Mouse (Mus musculus) heart, embryonic 10.5 days (tissue): Measurements from ENCODE around the gene Chd2. TPM values are rescaled to one million over a fixed set of nuclear protein-coding genes. Genes with fewer than 3 reads are reported as not detected.
A peak's percentile ranks its signal among the peaks of the same experiment; 100 is the strongest.

Experiments used
- DNase-seq: peaks from one replicate; pipeline ENCODE4 v3.0.0-alpha.2; 2017; ENCODE audit warnings: low spot score
- H3K27ac ChIP-seq: fragments of 300-500 bp; sonication (generic); 2 replicates; pipeline ENCODE4 v1.5.1; 2016; ENCODE audit warnings: mild to moderate bottlenecking
- H3K27me3 ChIP-seq: fragments of 300-500 bp; sonication (generic); 2 replicates; pipeline ENCODE4 v1.6.1; 2016; ENCODE audit warnings: mild to moderate bottlenecking; ENCODE audit not compliant: poor library complexity, insufficient read depth, severe bottlenecking
- H3K36me3 ChIP-seq: fragments of 300-500 bp; sonication (generic); 2 replicates; pipeline ENCODE4 v1.6.1; 2016; ENCODE audit warnings: mild to moderate bottlenecking, moderate library complexity
- H3K4me1 ChIP-seq: fragments of 300-500 bp; sonication (generic); 2 replicates; pipeline ENCODE4 v1.6.1; 2016; ENCODE audit warnings: mild to moderate bottlenecking
- H3K4me3 ChIP-seq: fragments of 300-500 bp; sonication (generic); 2 replicates; pipeline ENCODE4 v1.5.1; 2016; ENCODE audit warnings: mild to moderate bottlenecking, moderate library complexity
- H3K9me3 ChIP-seq: fragments of 300-500 bp; sonication (generic); 2 replicates; pipeline ENCODE4 v1.6.1; 2016; ENCODE audit warnings: mild to moderate bottlenecking, moderate library complexity
- WGBS: fragments of 180-500 bp; shearing (Covaris S2); methylation state at CpG from one replicate; pipeline ENCODE4 v1.1.7; 2016; 5-methylcytosine and 5-hydroxymethylcytosine counted together
- polyA plus RNA-seq: library from polyadenylated mRNA; unstranded; fragments of >200 nt; fragmentation: Nextera tagmentation; extraction: Ambion mirVana; gene quantifications from 2 replicates; pipeline ENCODE4 v1.2.1, GENCODE M21; 2016

Gene Chd2
- polyA plus RNA-seq, 1 experiment from 2014 or later, result 43.6 TPM

DNA sequence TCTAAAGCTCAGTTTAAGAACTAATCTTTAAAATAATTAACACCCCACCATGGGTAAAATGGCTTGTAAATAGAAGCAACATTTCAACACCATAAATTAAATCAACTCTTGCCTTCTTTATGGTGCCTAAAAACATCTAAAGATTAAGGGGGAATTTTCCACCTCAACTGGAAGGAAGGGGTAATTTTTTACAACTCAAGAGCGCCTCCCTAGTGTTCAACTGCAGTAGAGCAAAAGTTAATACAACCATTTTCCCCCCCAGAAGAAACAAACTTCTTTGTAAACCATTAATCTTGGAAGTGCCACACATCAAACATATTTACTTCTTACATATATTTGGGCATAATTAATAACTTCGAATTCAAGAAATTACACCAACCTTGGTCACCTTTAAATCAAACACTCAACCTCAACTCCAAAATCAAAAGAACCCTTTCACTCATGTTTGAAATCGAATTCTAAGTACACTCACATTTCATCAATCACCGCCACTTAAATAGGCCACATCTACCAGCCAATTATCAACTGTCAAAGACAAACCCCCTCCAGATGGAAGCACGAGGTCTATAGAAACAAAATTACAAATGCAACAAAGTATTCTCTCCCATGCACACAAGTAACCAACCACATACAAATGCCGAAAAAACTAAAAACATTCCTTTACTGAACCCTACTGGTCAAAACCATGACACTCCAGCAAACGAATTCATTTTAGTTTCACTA, 662 bp upstream of the Chd2 start:
- H3K27me3 ChIP-seq, result no peaks in the 10 kb centered on the region
- H3K9me3 ChIP-seq, result no peaks in the 10 kb centered on the region
- peaks cover 29% of the 10 kb centered on the region for H3K36me3 ChIP-seq
- DNase-seq, result no peak
- peak overlapping the region; percentile 99; the same call in 1 of the 2 replicates for H3K27ac ChIP-seq
- peak overlapping the region; percentile 75 for H3K4me3 ChIP-seq
- 77% methylated on average over 7 of the region's 7 CpGs for WGBS
- peaks cover 8% of the 10 kb centered on the region; the same call in 1 of the 2 replicates for H3K4me1 ChIP-seq

DNA sequence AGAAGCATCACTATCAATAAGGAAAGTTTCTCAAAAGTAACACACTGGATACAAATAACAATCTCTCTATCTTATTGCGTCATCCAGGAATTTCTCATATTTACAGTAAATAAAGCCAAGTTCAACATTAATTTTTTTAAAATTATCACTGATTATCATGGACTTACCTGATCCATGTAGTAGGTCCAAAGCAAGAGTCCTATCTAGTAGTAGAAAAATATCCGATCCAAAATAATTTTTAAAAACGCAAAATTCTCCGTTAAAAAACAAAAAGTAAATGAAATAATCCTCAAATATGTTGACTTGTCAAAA, 595 bp downstream of the Chd2 start:
- H3K36me3 ChIP-seq, result peaks cover 24% of the 10 kb centered on the region
- under 1% methylated on average over 4 of the region's 4 CpGs for WGBS
- H3K27me3 ChIP-seq, result no peaks in the 10 kb centered on the region
- no peaks in the 10 kb centered on the region for H3K9me3 ChIP-seq
- H3K27ac ChIP-seq, result peak overlapping the region; percentile 99
- no peak for DNase-seq
- H3K4me3 ChIP-seq, result peak overlapping the region; percentile 75
- H3K4me1 ChIP-seq, result peaks cover 9% of the 10 kb centered on the region; the same call in 1 of the 2 replicates

DNA sequence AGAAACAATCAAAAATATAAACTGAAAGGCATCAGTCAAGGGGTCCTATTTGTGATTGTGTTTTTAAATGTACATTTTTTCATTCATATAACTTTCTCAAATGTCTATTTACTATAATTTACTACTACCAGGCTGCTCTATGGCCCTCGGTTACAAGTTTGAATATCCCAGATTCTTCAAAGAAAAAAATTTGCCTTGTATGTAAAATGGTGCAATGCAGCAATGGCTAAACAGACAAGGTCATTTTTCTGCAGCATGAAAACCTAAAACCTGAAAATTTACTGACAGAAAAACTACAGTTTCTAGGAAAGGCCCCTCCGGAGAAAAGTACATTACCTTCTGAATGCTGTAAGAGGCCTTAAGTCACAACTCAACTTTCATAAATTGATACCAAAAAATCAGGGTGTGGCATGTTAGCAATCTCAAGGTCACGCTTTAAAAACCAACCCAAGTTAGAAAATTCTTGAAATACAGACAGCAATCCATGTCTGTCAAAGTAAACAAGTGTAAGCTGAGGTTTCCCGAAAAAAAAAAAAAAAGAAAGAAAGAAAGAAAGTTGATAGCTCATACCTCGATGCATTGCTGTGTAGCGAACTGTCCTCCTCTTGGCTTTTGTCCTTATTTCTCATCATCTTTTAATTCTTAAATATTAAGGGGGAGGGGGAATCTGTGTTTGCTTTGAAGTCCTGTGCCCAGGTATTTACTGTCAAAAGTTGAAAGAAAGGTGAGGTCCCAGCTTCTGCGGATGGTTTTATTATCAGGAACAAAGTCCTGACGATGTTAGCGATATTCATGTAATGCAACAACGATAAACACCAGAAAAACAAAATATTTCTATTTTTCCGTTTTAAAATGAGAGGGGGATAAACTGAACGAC, 1.2 kb downstream of the Chd2 start:
- peaks cover 15% of the 10 kb centered on the region; the same call in 1 of the 2 replicates for H3K4me1 ChIP-seq
- H3K9me3 ChIP-seq, result no peaks in the 10 kb centered on the region
- WGBS, result 2% methylated on average over 12 of the region's 12 CpGs
- peaks cover 24% of the 10 kb centered on the region for H3K36me3 ChIP-seq
- peak overlapping the region; percentile 99 for H3K27ac ChIP-seq
- peak overlapping the region; percentile 75 for H3K4me3 ChIP-seq
- H3K27me3 ChIP-seq, result no peaks in the 10 kb centered on the region
- DNase-seq, result no peak

DNA sequence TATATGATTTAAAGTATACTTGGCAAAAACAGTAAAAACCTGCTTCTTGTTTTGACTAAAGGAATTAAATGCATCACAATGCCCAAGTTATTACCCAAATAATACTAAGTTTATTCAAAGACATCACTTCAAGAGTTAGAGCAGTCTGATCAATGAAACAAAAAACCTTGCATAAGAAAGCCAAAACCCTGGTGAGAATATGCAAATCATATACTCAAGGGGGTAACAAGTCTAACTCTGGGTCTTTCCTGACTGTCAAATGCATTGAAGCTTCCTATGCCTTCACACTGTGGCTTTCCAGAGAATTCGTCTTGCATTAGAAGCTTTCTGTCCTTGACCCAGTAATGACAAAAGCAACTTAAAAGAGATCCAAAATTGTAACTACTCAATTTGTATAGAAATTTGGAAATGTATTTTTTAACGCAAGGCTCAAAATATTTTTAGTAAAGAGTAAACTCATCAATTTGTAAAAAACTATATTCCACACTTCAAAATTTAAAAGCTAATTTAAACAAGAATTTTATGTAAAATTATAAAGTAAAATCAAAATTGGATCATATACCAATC, 2.4 kb downstream of the Chd2 start:
- no peak for DNase-seq

DNA sequence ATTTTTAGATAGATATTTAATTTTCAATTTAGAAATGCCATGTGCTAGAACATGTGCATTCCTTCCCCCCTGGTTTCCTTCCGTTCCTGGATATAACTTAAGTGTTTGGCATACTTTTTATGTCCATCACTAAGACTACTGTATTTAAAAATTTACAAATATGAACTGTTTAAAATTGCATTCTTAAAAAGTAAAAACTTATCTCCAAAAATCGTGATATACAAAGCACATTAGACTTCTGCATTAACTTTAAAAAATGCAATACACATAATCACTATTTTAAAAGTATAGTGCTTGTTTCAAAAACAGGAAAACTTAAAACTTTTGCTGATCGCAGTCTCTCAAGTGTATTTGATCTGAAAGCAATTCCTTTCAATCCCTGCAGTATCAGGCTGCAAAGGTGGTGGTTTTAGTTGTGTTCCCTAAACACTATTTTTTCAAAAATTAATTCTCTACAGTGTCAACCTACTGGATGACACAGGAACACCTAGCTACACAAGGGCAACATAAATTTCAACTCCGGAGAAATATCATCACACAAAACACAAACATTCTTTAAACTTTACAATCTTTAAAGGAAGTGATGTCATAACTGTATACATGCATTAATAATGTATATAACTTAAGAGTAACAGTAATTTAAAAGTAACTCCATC, 3.1 kb downstream of the Chd2 start:
- Histone ChIP-seq H3K27me3 (no peaks in the 10 kb centered on the region), H3K4me1 (peaks cover 29% of the 10 kb centered on the region), H3K36me3 (peaks cover 16% of the 10 kb centered on the region), H3K4me3 (peak overlapping the region; percentile 75), H3K27ac (peak overlapping the region; percentile 99), H3K9me3 (no peaks in the 10 kb centered on the region)
- no peak for DNase-seq
- 12% methylated on average over 4 of the region's 4 CpGs for WGBS

More for the DNA sequence above, 2.4 kb downstream of the Chd2 start:
- Histone ChIP-seq H3K4me1 (peaks cover 23% of the 10 kb centered on the region), H3K27me3 (no peaks in the 10 kb centered on the region), H3K36me3 (peaks cover 19% of the 10 kb centered on the region), H3K9me3 (no peaks in the 10 kb centered on the region), H3K27ac (peak overlapping the region; percentile 99), H3K4me3 (peak overlapping the region; percentile 75)
- 19% methylated on average over 2 of the region's 2 CpGs for WGBS

DNA sequence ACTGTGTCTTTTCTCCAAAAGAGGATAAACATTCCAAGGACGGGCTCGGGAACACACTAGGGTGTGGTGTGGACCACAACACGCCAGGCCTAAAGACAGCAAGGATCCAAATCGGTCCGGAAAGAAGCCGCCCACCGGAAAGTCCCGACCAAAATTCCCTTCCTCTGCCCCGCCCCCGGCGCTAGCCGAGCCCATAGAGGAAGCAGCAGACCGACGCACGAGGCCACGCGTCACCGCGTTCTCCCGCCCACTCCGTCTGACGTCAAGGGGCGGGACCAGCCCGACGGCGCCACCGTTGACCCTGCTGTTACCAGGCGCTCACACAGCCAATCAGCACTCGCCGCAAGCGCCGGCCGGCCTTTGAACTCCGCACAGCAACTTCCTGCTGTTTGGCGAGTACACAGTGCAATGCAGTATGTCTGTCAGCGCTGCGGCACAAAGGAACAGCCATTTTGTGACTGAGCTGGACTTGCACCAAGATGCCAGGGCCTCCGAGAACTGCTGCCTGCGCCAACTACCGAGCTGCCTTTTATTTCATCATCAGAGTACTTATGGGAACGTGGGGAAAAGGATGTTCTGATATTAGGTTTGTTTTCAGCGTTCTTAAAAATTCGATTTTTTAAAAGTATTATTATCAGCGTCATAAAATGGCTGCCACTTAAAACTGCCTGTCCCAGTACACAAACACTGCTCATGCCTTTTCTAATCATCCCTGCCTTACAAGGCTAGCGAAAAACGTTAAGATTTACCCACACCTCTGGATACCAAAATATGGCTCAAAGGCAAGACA, 3.8 kb downstream of the Chd2 start:
- under 1% methylated on average over 46 of the region's 46 CpGs for WGBS
- H3K4me1 ChIP-seq, result peaks cover 37% of the 10 kb centered on the region
- H3K9me3 ChIP-seq, result no peaks in the 10 kb centered on the region
- H3K27ac ChIP-seq, result peak overlapping the region; percentile 99
- H3K4me3 ChIP-seq, result peak overlapping the region; percentile 75
- H3K36me3 ChIP-seq, result 0 out of 2 replicates have a peak, but pooled peaks cover 10% of the 10 kb centered on the region
- DNase-seq, result peak; percentile 100
- H3K27me3 ChIP-seq, result no peaks in the 10 kb centered on the region

DNA sequence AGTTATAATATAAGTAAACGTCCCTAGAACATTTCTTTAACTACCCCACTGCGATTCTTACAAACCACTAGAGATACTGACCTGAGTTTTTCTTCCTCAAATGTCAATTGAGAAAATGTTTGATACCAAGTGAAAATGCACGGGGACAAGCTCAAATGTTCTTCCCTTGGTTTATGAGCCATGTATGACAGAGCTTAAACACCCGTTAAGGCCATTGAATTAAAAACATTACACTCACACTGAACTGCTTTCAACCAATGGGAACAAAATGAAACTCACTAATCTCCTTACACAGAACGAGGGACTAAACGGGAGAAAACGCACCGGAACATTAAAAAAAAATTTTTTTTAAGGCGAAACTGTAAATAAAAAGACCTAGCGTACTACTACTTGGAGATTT, 4.4 kb downstream of the Chd2 start:
- Histone ChIP-seq H3K36me3 (0 out of 2 replicates have a peak, but pooled peaks cover 8% of the 10 kb centered on the region), H3K27me3 (no peaks in the 10 kb centered on the region), H3K4me3 (peak overlapping the region; percentile 75), H3K27ac (peak overlapping the region; percentile 99), H3K9me3 (no peaks in the 10 kb centered on the region), H3K4me1 (peaks cover 38% of the 10 kb centered on the region)
- no peak for DNase-seq
- 20% methylated on average over 10 of the region's 10 CpGs for WGBS

DNA sequence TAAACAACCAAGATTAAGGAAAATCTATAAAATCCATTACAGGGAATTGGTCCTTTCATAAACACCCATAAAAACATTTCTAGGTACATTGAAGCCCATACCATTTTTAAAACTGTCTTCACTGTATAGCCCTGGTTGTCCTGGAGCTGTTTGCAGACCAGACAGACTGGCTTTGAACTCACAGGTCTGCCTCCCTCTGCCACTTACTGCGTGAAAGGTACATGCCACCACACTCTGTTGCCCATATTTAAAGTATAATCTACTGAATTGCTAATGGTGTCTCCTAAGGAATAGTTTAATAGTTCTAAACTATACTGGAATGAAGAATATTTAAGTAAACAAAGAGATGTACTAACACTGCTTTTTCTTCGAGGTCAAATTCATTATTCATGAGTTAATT, 5.1 kb downstream of the Chd2 start:
- peak overlapping the region; percentile 99 for H3K27ac ChIP-seq
- H3K27me3 ChIP-seq, result no peaks in the 10 kb centered on the region
- peak overlapping the region; percentile 75 for H3K4me3 ChIP-seq
- no peaks in the 10 kb centered on the region for H3K9me3 ChIP-seq
- peaks cover 38% of the 10 kb centered on the region for H3K4me1 ChIP-seq
- H3K36me3 ChIP-seq, result peaks cover 8% of the 10 kb centered on the region; the same call in 1 of the 2 replicates
- WGBS, result 86% methylated on average over 2 of the region's 2 CpGs
- no peak for DNase-seq

DNA sequence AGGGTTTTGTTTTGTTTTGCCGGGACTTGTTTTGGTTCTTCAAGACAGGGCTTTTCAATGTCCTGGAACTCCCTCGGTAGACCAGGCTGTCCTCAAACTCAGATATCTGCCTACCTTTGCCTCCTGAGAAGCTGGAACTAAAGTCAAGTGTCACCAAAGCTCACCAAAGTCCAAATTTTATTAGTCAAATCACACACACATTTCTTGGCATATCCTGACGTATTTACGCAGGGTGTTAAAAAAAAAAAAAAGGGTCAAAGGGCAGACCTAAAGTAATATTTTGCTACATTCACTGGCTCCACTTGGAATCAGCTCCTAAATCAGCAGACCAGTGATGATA, 5.8 kb downstream of the Chd2 start:
- H3K4me3 ChIP-seq, result no peak overlapping the region

DNA sequence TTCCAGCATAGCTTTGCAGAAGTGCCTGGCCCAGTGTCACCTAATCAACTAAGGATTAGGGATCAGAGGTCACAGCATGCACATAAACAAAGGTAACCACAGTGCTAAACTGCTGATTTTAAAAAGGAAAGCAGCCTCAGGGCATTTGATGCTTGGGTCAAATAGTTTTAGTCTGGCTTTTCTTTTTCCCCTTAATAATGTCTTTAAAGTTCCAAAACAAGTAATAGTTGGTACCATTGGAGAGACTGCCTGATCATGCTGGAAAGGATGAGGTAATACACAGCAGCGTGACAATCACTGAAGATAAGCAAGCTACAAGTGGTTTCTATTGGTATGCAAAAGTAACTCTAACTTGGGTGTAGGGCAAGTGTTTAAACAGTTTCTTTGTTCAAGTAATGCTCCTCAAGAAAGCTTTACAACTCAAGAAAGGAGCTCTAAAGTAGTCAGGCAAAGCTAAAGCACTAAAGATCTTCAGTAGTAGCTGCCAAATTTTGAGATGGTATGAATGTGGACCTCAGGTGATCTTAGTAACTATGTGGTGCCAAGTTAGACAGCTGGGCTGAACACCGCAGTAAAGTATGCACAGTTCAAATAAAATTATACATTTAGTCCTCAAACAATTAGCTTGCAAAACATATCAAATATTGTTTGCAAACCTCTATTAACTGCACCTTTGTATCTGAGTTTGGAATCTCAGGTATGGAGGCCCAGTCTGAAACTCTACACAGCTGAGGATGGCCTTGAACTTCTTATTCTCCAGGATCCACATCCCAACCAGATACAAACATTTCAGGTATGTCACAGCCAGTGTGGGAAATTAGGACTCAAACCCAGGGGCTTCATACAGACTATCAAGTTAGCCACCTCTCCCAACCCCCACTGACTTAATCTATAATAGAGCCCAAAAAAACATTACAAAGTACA, 6.4 kb downstream of the Chd2 start:
- H3K9me3 ChIP-seq, result no peaks in the 10 kb centered on the region
- peak overlapping the region; percentile 22; the same call in 1 of the 2 replicates for H3K27ac ChIP-seq
- WGBS, result 58% methylated on average over 2 of the region's 2 CpGs
- H3K4me3 ChIP-seq, result no peak overlapping the region
- H3K27me3 ChIP-seq, result no peaks in the 10 kb centered on the region
- peaks cover 38% of the 10 kb centered on the region for H3K4me1 ChIP-seq
- no peak for DNase-seq
- peaks cover 12% of the 10 kb centered on the region; the same call in 1 of the 2 replicates for H3K36me3 ChIP-seq

More for the DNA sequence above, 5.8 kb downstream of the Chd2 start:
- no peak for DNase-seq
- Histone ChIP-seq H3K27me3 (no peaks in the 10 kb centered on the region), H3K4me1 (peaks cover 38% of the 10 kb centered on the region), H3K36me3 (peaks cover 10% of the 10 kb centered on the region; the same call in 1 of the 2 replicates), H3K27ac (no peak overlapping the region; the same call in 1 of the 2 replicates), H3K9me3 (no peaks in the 10 kb centered on the region)
- 75% methylated on average over 4 of the region's 4 CpGs for WGBS

DNA sequence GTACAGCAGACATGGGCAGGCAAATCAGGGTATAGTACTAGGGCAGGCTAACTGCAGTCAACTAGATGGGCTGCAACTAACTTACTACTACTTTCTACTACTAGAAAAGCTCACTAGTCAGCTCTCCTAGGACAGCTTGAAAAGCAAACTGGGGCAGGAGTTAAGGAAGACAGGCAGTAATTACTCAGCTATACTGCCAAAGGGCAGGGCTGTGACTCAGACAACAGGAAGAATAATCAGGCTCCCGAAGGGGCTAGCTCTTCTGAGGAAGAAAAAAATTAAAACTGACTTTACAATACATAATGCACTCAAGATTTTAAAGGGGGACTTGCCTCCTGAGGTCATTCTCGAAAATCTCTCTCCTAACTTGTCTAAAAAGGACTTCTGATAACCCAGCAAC, 8.2 kb downstream of the Chd2 start:
- 39% methylated on average over 2 of the region's 2 CpGs for WGBS
- peaks cover 17% of the 10 kb centered on the region; the same call in 1 of the 2 replicates for H3K36me3 ChIP-seq
- H3K4me1 ChIP-seq, result peaks cover 38% of the 10 kb centered on the region
- H3K27ac ChIP-seq, result peak overlapping the region; percentile 52
- no peak overlapping the region for H3K4me3 ChIP-seq
- no peaks in the 10 kb centered on the region for H3K9me3 ChIP-seq
- DNase-seq, result no peak
- H3K27me3 ChIP-seq, result no peaks in the 10 kb centered on the region
